Mouse (Mus musculus) lung, adult 18-20 months (tissue): ENCODE data around the gene 4930507D05Rik.
"Not testable (repeated sequence)": the region's sequence is repeated elsewhere in the genome, so short reads cannot be mapped to it uniquely, and the experiment has no call there.

Experiments used
- DNase-seq, 2 experiments: peaks; one replicate each; pipeline ENCODE4 v3.0.0; 2022; ENCODE audit warnings: mixed read lengths in 2 of 2

4930507D05Rik gene

DNA sequence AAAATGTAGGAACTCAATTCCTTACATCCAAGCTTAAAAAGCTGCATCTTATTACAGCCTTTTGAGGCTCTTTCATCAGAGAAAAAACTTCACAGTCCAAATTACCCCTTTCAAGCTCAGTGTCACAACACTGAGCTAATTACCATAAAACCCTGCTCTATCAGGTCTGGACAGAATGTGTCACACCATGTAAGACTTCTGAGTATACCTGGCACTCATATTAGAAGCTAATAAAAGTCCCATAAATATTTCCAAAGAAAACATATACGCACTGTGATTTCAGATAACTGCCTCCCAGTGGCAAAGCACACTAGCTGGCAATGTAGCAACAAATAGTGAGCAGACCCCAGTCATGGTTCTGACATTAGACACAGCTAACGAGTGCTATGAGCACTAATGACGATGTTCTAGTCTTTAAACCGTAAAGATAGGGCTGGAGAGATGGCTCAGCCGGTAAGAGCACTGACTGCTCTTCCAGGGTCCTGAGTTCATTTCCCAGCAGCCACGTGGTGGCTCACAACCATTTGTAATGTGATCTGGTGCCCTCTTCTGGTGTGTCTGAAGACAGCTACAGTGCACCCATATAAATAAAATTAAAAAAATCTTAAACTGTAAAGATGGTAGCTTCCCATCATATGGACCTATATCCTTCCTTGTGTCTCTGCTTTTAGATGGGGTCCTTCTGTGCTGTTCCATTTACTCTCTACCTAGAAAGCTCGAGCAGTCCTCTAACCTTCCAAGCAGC, 32.0 kb downstream of the 4930507D05Rik start:
- no peak for DNase-seq

DNA sequence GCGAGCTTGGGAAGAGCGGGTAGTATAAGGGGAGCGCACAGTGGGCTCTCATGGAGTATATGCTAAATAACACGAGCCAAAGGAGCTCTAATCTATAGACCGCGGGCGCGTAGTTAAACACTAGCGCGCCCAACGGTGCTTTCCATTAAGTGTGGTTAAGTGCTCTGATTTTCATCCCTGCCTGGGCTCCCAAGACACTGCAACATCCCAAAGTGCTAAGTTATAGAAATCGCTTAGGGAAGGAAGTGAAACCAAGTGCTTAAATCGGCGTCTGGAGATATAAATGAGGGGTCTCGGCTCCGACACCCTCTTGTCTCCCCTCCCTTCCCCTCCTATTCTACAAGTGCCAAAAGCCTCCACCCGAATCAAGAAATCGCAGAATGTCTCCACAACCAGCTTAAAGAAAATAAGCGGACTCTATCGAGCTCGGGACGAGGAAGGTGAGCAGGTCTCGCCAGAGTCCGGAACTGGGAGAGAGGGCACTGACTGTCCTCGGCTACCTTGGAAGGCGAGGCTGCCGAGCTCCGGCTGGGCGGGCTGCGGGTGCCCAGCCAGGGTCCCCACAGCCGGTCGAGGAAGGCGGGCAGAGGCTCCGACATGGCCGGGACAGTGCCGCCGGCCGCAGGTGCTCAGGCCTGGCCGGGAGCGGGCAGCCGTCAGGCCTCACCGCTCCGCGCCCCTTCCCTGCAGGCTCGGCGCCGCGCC, 36.7 kb downstream of the 4930507D05Rik start:
- no peak for DNase-seq

DNA sequence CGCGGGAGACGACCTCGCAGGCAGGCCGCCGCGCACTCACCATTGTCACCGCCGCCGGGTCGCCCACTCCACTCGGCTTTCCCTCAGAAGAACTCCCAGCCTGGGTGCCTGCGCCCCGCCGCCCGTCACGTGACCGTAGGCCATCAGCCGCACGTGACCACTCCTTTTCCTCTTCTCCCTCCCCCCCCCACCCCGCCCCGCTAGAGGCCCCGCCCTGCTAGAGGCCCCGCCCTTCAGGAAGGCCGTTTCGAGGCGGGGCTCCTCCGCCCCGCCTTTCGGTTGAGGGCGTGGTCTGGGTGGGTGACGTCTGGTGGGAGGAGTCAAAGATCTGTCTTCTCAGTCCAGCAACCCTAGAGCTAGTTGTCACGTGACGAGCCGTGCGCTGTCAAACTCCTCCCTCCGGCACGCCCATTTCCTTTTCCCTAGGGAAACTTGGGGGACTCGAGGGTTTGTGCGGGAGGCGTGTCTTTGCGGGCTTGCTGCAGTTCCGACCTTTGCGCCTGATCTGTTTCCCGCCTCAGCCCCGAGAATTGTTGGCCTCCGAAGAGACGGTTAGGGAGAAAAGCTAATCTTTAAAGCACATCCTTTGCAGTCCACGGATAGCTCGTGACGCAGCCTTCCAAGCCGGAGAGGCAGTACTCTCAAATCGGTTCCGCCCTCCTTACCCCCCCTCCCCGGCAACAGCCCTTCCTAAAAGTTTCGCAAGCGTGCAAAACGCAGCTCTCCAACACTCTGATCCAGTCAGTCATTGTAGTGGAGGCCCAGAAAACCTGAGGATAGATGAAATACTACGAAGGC, 37.5 kb downstream of the 4930507D05Rik start, which contains the start of gene Vps26a:
Vps26a (minus strand) TSS at position 188 of the 798 bp plus-strand sequence.
- DNase-seq, result peak; percentile 100

DNA sequence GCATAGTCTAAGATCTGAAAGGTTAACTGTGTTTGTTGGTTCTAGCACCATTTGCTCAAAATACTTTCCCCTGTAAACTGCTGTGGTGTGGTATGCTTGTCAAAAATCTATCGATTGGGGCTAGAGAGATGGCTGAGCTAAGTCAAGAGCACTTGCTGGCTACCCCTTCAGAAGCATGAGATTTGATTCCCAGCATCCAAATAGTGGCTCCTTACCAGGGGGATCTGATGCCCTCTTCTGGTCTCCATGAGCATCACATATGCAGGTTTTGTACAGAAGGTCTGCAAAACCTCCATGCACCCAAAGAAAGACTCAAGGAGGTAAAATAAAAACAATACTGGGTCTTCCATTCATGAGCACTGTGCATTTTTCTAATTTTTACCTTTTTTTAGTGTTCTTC, 39.0 kb downstream of the 4930507D05Rik start:
- peak in 1 of 2 experiments; percentile 64 for DNase-seq

DNA sequence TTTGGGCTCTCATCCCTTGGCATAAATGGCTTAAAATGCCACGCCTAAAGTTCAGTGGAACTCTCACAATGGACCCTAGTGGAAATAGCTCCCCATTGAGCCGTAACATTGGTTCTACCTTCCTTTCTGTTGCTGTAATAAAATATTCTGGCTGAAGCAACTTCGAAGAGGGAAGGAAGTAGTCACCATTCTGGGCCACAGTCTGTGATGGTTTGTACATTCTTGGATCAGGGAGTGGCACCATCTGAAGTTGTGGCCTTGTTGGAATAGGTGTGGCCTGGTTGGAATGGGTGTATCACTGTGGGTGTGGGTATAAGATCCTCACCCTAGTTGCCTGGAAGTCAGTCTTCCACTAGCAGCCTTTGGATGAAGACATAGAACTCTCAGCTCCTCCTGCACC, 42.4 kb downstream of the 4930507D05Rik start:
- DNase-seq, result not testable (repeated sequence)

DNA sequence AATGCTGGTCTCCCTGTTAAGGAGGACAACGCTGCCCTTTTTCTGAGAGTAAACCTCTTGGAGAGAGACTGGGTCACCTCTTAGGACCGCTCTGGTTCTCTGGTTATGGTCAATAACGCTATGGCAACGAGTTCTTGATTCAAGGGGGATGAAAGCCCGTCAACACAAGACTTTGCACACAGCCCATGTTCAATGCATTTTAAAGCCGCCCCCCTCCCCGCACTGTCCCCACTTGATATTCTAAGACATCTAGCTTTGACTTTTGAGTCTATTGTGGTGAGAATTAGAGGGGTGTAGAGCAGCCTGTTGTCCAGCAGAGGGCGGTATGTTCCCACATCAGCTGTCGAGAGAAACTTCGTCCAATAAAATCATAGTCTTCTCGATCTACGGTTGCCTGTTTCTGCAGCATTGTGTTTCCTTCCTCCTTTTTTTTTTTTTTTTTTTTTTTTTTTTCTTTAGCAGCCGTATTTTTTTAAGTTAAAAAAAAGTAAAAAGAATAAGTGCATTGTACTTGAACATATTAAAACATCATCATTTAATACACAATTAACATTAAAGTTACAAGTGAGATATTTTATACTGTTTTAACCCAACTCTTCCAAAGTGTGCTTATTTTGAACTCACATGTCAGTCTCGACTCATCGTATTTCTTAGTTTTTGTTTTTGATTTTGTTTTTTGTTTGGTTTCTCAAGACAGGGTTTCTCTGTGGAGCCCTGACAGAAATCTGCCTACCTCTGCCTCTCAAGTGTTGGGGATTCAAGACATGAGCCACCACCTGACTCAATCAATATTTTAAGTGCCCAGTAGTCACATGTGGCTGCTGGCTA, 51.0 kb downstream of the 4930507D05Rik start:
- DNase-seq, result peak; percentile 64 to 71
